Mouse (Mus musculus): ENCODE measurements around the gene Sec14l5. TPM values are rescaled to one million over a fixed set of nuclear protein-coding genes. Genes with fewer than 3 reads are reported as not detected.
A peak's percentile ranks its signal among the peaks of the same experiment; 100 is the strongest.

Gene Sec14l5
- polyA plus RNA-seq, 1 experiment from 2014 or later = 0.41 TPM

DNA sequence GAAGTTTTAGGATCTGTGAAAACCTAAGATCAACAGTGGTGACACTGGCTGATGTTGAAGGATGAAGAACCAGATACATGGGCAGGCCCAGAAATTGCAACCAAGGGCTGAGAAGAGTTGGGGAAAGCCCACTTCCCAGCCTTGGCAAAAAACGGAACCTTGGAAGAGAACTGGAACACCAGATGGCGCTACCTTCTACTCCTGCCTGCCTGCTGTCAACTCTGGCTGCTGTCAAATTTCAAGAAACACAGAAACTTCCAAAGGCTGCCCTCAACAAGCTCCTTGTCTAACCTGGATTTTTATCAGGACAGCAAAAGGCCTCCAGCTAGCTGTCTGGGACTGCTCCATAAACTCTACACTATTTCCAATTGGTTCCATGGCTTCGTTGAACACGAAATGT, 55.8 kb downstream of the Sec14l5 start:
- Histone ChIP-seq H3K4me1 (replicated peaks) (peaks cover 16% of the 10 kb centered on the region), H3K9ac (no peak overlapping the region), H3K27ac (replicated peaks) (no peak overlapping the region), H3K36me3 (no peaks in the 10 kb centered on the region), H3K4me2 (peak overlapping the region; percentile 97), H3K27me3 (no peaks in the 10 kb centered on the region), H3K9me3 (no peaks in the 10 kb centered on the region), H3K4me3 (peak overlapping the region; percentile 86)
- ATAC-seq (ENCODE audit: low FRiP score, low read depth) = no peak
- 14% methylated on average over 4 of the region's 4 CpGs for WGBS

DNA sequence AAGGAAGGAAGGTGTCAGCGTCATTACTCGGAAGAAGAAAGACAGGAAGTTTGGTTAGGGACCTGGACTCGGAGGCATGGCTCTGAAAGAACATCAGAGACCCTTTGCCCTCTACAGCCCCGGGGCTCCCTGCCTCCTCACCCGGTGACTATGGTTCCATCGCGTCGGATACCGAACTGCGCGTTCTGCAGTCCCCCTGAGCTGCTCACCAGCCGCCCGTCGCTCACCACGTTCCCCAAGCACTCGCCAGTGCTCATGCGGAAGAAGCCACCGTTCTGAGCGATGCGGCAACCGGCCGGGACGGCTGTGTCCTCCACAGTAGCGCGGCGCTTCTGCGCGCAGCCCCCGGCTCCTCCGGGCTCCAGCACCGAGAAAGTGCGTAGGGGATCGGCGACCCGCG, 56.3 kb downstream of the Sec14l5 start:
- H3K27me3 ChIP-seq = no peaks in the 10 kb centered on the region
- no peaks in the 10 kb centered on the region for H3K9me3 ChIP-seq
- H3K9ac ChIP-seq = peak overlapping the region; percentile 62
- peaks cover 16% of the 10 kb centered on the region for H3K4me1 ChIP-seq (replicated peaks)
- H3K36me3 ChIP-seq = no peaks in the 10 kb centered on the region
- H3K4me2 ChIP-seq = peak overlapping the region; percentile 97
- no peak overlapping the region for H3K27ac ChIP-seq (replicated peaks)
- peak overlapping the region; percentile 86 for H3K4me3 ChIP-seq
- 1% methylated on average over 36 of the region's 36 CpGs for whole genome bisulfite sequencing
- peak; percentile 16 for ATAC-seq (ENCODE audit: low FRiP score, low read depth)

DNA sequence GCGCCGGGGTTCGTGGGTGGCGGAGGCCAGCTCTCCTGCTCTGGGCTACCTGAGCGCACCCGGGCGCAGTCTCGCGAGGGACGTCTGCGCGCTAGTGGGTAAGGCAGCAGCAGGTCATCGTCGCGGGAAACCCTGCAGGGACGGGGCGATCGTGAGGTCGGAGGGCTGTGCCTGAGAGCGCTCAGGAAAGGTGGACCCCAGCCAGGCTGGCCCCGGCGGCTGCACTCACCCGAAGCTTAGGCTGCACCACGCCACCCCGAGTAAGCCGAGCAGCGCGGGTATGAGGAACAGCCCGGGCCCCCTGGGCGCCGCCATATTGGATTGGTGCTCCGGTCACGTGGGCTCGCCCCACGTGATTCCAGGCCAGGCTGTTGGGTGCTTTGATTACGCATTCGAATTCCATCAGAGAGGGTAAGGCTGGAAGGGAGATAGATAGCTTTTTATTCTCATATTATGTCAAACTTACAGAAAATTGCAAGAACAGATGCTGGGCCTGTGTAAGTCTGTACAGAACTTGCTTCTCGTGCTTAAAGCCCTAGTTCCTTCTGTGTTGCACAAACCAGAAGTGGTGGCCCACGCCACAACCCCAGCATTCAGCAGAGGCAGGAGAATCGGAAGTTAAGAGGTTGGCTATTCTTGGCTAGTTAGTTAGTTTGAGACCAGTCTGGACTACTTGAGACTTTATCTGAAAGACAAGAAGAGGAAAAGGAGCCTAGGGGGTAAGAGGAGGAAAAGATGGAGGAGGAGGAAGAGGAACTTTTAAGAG, 56.9 kb downstream of the Sec14l5 start, which contains the start of gene Nagpa:
Gene Nagpa (minus strand): TSS at position 345 of the 766 bp plus-strand sequence.
- ATAC-seq (ENCODE audit: low FRiP score, low read depth) = peak; percentile 94

DNA sequence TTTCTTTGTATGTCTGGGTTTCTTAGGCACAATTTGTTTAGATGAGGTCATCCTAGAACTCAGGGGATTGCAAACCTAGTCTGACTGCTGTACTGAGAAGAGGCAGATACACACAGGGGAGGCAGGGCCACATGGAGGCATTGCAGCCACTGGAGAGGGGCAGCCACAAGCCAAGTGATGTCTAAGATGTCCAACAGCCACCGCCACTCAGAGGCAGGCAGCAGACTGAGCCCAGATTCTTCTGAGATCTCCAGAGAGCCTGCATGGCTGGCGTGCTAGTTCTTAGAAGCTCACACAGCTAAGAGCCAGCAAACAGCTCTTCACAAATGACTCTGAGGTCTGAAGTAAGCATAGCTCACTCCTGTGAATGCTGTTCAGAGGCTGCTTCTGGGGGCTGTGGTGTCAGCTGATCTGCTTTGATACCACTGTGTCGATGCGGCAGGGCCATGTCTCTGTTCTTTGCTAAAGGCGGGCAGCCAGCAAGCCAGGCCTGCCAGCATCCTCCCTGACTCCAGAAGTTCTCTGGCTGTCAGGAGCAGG, 58.6 kb downstream of the Sec14l5 start:
- Histone ChIP-seq H3K4me2 (no peak overlapping the region), H3K36me3 (no peaks in the 10 kb centered on the region), H3K27ac (replicated peaks) (no peak overlapping the region), H3K4me3 (no peak overlapping the region), H3K9me3 (no peaks in the 10 kb centered on the region), H3K9ac (no peak overlapping the region), H3K4me1 (replicated peaks) (peaks cover 16% of the 10 kb centered on the region), H3K27me3 (no peaks in the 10 kb centered on the region)
- no peak for ATAC-seq (ENCODE audit: low FRiP score, low read depth)
- WGBS = 94% methylated on average over 5 of the region's 5 CpGs

More for the DNA sequence above, 56.9 kb downstream of the Sec14l5 start, which contains the start of gene Nagpa:
- Histone ChIP-seq H3K27me3 (no peaks in the 10 kb centered on the region), H3K4me3 (peak within 1 kb of the TSS; percentile 86), H3K4me1 (replicated peaks) (peaks cover 16% of the 10 kb centered on the region), H3K9ac (peak within 1 kb of the TSS; percentile 62), H3K4me2 (peak within 1 kb of the TSS; percentile 97), H3K9me3 (no peaks in the 10 kb centered on the region), H3K27ac (replicated peaks) (no peak within 1 kb of the TSS; the same call in 1 of the 2 replicates), H3K36me3 (no peaks in the 10 kb centered on the region)
- WGBS = 4% methylated on average over 39 of the region's 40 CpGs

DNA sequence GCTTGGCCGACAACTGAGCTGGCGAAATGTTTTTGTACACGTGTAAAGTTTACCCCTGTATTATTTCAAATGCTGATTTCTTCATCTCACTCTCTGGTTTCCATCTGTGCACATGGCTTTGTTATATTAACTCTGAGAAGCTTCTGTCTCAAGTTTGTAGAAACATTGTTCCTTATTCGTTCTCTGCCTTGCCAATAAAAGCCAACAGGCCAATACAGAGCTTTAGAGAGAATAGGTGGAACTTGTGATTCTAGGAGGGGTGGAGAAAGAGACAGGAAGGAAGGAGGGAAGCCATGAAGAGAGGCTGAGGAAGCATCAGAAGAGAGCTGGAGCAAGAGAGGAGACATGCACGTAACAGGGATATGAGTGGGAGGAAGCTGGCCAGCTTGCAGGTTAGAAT, 59.1 kb downstream of the Sec14l5 start:
- Histone ChIP-seq H3K4me1 (replicated peaks) (peaks cover 16% of the 10 kb centered on the region), H3K27ac (replicated peaks) (no peak overlapping the region), H3K9me3 (no peaks in the 10 kb centered on the region), H3K36me3 (no peaks in the 10 kb centered on the region), H3K27me3 (no peaks in the 10 kb centered on the region), H3K4me2 (no peak overlapping the region), H3K9ac (no peak overlapping the region), H3K4me3 (no peak overlapping the region)
- 78% methylated on average over 5 of the region's 5 CpGs for WGBS
- ATAC-seq (ENCODE audit: low FRiP score, low read depth) = no peak

DNA sequence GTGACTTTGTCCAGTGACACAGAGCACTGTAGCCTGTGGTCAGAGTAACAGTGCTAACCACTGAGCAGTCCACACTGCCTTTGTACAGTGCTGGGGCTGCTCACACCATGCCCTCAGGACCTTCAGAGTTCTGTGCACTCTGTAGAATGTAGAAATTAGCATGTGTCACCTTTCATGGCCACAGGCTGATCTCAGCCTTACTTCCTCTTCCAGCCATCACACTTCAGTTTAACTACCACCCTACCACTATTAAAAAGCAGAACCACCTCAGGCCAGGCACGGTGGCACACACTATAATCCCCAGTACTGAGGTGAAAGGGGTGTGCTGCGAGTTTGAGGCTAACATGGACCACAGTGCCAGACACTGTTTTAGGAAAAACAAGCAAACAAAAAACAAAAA, 63.5 kb downstream of the Sec14l5 start:
- no peak for ATAC-seq (ENCODE audit: low FRiP score, low read depth)
- H3K27me3 ChIP-seq = no peaks in the 10 kb centered on the region
- H3K9me3 ChIP-seq = no peaks in the 10 kb centered on the region
- H3K36me3 ChIP-seq = no peaks in the 10 kb centered on the region
- H3K9ac ChIP-seq = no peak overlapping the region
- H3K27ac ChIP-seq (replicated peaks) = no peak overlapping the region
- no peak overlapping the region for H3K4me3 ChIP-seq
- 88% methylated on average over 2 of the region's 2 CpGs for WGBS
- no peak overlapping the region for H3K4me2 ChIP-seq
- H3K4me1 ChIP-seq (replicated peaks) = no peaks in the 10 kb centered on the region

DNA sequence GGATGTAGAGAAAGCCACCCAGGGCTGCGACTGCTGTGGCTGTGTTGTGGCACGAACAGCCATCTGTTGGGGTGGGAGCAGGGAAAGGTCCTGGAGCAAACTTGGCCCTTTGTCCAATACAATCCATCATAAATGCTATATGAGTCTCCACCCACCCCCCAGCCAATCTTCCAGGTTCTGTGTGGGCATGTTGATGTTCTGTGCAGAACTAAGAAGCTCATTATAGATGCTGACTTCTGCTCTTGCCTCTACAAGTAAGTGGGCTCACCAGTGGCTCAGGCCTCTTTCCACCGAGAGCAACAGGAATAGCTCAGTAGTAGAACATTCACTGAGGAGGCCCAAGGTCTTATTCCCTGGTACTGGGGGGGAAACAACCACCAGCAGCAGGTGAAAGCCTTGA, 65.2 kb downstream of the Sec14l5 start:
- Histone ChIP-seq H3K27me3 (no peaks in the 10 kb centered on the region), H3K4me1 (replicated peaks) (no peaks in the 10 kb centered on the region), H3K4me3 (no peak overlapping the region), H3K27ac (replicated peaks) (no peak overlapping the region), H3K9me3 (no peaks in the 10 kb centered on the region), H3K4me2 (no peak overlapping the region), H3K9ac (no peak overlapping the region), H3K36me3 (no peaks in the 10 kb centered on the region)
- no peak for ATAC-seq (ENCODE audit: low FRiP score, low read depth)
- 87% methylated on average over 3 of the region's 3 CpGs for WGBS

DNA sequence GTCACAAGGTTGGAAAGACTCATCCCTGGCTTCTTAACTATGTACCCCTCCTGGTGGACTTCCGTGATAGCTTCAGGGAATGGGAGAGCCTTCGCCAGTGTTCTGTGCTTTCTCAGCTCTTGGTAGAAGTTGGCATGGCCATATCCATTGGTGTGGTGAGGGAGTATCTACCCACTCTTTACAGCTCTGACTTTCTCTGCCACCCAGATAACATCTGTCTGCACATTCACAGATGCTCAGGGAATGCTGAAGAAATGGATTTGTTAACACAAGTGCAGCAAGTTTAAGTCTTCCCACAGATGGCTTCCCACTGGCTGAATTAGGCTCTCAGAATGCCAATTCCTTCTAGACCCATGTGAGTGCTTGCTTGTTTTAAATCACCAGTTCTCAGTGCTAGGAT, 67.2 kb downstream of the Sec14l5 start:
- no peak for ATAC-seq (ENCODE audit: low FRiP score, low read depth)
- Histone ChIP-seq H3K4me3 (no peak overlapping the region), H3K9ac (no peak overlapping the region), H3K27me3 (no peaks in the 10 kb centered on the region), H3K9me3 (no peaks in the 10 kb centered on the region), H3K36me3 (no peaks in the 10 kb centered on the region), H3K27ac (replicated peaks) (no peak overlapping the region), H3K4me2 (no peak overlapping the region), H3K4me1 (replicated peaks) (no peaks in the 10 kb centered on the region)
- WGBS = 93% methylated on average over 2 of the region's 2 CpGs

DNA sequence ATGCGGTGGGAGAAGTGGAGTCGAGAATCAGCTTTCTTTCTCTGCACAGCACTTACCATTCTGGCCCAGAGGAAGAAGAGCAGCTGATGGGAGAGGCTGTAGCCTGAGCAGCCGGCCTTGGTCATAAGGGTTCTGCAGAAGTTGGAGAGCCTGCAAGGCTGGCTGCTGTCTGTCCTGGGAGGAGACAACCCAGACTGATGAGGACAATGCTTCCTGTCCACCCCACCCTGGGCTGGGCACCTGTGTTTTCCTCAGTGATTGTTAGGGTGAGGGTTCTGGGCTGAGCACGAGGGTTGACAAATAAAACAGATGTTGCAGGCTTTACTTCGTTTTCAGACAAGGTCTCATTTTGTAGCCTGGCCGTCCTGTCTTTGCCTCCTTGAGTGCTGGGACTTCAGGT, 69.8 kb downstream of the Sec14l5 start:
- H3K4me1 ChIP-seq (replicated peaks) = no peaks in the 10 kb centered on the region
- WGBS = 73% methylated on average over 6 of the region's 6 CpGs
- H3K36me3 ChIP-seq = no peaks in the 10 kb centered on the region
- H3K4me2 ChIP-seq = no peak overlapping the region
- ATAC-seq (ENCODE audit: low FRiP score, low read depth) = no peak
- H3K9ac ChIP-seq = no peak overlapping the region
- no peak overlapping the region for H3K4me3 ChIP-seq
- no peak overlapping the region for H3K27ac ChIP-seq (replicated peaks)
- no peaks in the 10 kb centered on the region for H3K27me3 ChIP-seq
- no peaks in the 10 kb centered on the region for H3K9me3 ChIP-seq

DNA sequence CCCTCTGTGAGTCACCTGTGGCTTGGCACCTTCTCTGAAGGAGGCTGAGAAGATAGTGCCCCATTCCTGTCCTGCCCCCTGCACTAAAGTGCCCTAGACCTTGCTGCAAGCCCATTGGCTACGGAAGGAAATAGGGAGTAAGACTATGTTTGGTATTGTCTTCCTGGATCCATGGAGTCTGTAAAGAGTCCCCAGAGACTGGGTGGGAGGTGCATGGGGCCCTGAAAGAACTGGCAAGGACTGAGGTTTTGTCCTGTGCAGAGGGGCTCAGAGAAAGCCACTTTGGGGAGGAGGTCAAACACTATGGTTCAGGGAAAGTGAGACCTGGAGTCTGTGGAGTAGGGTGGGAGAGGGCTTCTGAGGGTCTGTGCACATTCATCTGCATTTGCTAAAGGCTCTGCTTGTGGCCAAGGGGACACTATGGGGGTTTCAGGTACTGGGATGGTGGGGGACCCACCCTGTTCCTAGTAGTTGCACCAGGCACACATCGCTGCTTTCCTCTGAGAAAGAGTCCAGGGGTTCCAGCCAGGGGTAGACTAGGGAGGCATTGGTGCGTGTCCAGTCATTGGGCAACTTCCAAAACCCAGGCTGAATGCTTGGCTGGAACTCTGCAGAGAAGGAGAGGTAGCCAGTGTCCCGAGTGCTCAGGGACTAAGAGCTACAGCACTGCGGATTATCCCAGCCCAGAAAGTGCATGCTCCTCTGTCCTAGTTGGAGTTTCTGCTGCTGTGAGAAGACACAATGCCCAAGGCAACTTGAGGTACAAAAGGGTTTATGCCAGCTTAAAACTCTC, 70.6 kb downstream of the Sec14l5 start:
- no peaks in the 10 kb centered on the region for H3K9me3 ChIP-seq
- no peak overlapping the region for H3K4me2 ChIP-seq
- H3K27ac ChIP-seq (replicated peaks) = no peak overlapping the region
- H3K4me3 ChIP-seq = no peak overlapping the region
- no peaks in the 10 kb centered on the region for H3K4me1 ChIP-seq (replicated peaks)
- H3K36me3 ChIP-seq = no peaks in the 10 kb centered on the region
- no peak overlapping the region for H3K9ac ChIP-seq
- 74% methylated on average over 5 of the region's 5 CpGs for WGBS
- H3K27me3 ChIP-seq = 0 out of 2 replicates have a peak, but pooled peaks cover 4% of the 10 kb centered on the region
- no peak for ATAC-seq (ENCODE audit: low FRiP score, low read depth)

DNA sequence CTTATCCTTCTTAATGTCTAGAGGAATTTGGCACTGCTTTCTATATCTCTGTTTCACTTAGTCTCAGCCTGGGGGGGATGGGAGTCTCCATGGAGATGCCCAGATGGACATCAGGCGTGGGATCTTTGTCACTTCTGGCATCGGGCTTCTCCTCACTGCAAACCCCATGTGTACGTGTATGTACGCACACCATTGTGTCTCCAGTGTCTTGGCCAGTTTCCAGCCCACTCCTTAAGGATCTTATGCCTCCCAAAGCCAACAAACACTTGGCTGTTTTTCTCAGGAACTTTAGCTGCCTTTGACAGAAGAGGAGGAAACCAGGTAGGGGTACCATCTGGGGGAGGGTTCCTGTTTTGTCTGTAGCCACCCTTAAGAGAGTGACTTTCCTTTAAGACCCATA, 74.5 kb downstream of the Sec14l5 start:
- H3K4me1 ChIP-seq (replicated peaks) = no peaks in the 10 kb centered on the region
- no peak overlapping the region for H3K27ac ChIP-seq (replicated peaks)
- H3K9ac ChIP-seq = no peak overlapping the region
- H3K9me3 ChIP-seq = no peaks in the 10 kb centered on the region
- ATAC-seq (ENCODE audit: low FRiP score, low read depth) = no peak
- no peak overlapping the region for H3K4me2 ChIP-seq
- H3K36me3 ChIP-seq = no peaks in the 10 kb centered on the region
- no peak overlapping the region for H3K4me3 ChIP-seq
- H3K27me3 ChIP-seq = 0 out of 2 replicates have a peak, but pooled peaks cover 4% of the 10 kb centered on the region
- 51% methylated on average over 4 of the region's 4 CpGs for WGBS

DNA sequence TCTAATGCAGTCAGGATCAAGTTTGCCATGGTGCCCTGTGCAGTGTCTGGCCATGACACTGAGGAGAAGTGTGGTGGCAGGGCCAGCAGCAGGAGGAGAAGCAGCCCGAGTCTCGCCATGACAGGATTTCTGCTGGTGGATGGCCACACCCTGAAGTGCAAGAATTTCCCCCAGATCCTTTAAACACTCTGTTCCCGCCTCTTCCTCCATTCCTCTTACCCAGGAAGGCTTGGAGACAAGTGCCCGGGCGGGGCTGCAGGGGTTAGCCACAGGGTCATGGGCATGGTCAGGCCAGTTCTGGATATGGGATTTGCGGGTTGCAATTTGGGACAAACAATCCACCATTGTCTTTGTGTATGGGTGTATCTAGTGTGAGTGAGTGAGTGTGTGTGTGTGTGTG, 75.2 kb downstream of the Sec14l5 start, which contains the start of gene AU021092:
Gene AU021092 (minus strand): TSS at position 160 of the 400 bp plus-strand sequence.
- Histone ChIP-seq H3K4me3 (no peak within 1 kb of the TSS), H3K36me3 (no peaks in the 10 kb centered on the region), H3K4me2 (no peak within 1 kb of the TSS), H3K27ac (replicated peaks) (no peak within 1 kb of the TSS), H3K9me3 (no peaks in the 10 kb centered on the region), H3K9ac (no peak within 1 kb of the TSS), H3K27me3 (0 out of 2 replicates have a peak, but pooled peaks cover 4% of the 10 kb centered on the region), H3K4me1 (replicated peaks) (no peaks in the 10 kb centered on the region)
- ATAC-seq (ENCODE audit: low FRiP score, low read depth) = no peak
- WGBS = 74% methylated on average over 6 of the region's 6 CpGs
